Mouse (Mus musculus): ENCODE results near the gene Il18. TPM values are rescaled to one million over a fixed set of nuclear protein-coding genes. Genes with fewer than 3 reads are reported as not detected.

The Il18 gene
- polyA plus RNA-seq, 1 experiment from 2014 or later = 4.7 TPM

GRCm38 (mm10) chr9:50540170-50540569, 14.5 kb upstream of the Il18 start:
- Histone ChIP-seq H3K27ac (ENCODE audit: low read depth, low read length) (no peak overlapping the region), H3K36me3 (ENCODE audit: control insufficient read depth, insufficient read depth, low read length) (no peaks in the 10 kb centered on the region), H3K4me2 (ENCODE audit: low read depth) (no peak overlapping the region), H3K9me3 (ENCODE audit: control insufficient read depth, low read length) (no peaks in the 10 kb centered on the region), H3K9ac (ENCODE audit: low read length) (no peak overlapping the region), H3K27me3 (ENCODE audit: control insufficient read depth, insufficient read depth, low read length) (no peaks in the 10 kb centered on the region), H3K4me1 (ENCODE audit: control insufficient read depth, insufficient read depth, low read length) (no peaks in the 10 kb centered on the region), H3K4me3 (ENCODE audit: low read depth, low read length) (no peak overlapping the region)
- WGBS = 81% methylated on average over 7 of the region's 7 CpGs
- no peak for DNase-seq (ENCODE audit: low spot score)
- no peak for ATAC-seq (ENCODE audit: insufficient read depth, low FRiP score, low TSS enrichment)

- WGBS = 83% methylated on average over 9 of the region's 9 CpGs
- H3K36me3 ChIP-seq (ENCODE audit: control insufficient read depth, insufficient read depth, low read length) = no peaks in the 10 kb centered on the region
These were observed 12.2 kb upstream of the Il18 start for GRCm38 (mm10) chr9:50542401-50542800.

GRCm38 (mm10) chr9:50547859-50548478, 6.7 kb upstream of the Il18 start:
- no peak for DNase-seq (ENCODE audit: low spot score)
- Histone ChIP-seq H3K4me1 (ENCODE audit: control insufficient read depth, insufficient read depth, low read length) (no peaks in the 10 kb centered on the region), H3K4me3 (ENCODE audit: low read depth, low read length) (no peak overlapping the region), H3K4me2 (ENCODE audit: low read depth) (no peak overlapping the region), H3K36me3 (ENCODE audit: control insufficient read depth, insufficient read depth, low read length) (no peaks in the 10 kb centered on the region), H3K27ac (ENCODE audit: low read depth, low read length) (no peak overlapping the region), H3K9ac (ENCODE audit: low read length) (no peak overlapping the region), H3K9me3 (ENCODE audit: control insufficient read depth, low read length) (no peaks in the 10 kb centered on the region), H3K27me3 (ENCODE audit: control insufficient read depth, insufficient read depth, low read length) (no peaks in the 10 kb centered on the region)
- ATAC-seq (ENCODE audit: insufficient read depth, low FRiP score, low TSS enrichment) = no peak
- WGBS = 49% methylated on average over 5 of the region's 5 CpGs

More at GRCm38 (mm10) chr9:50542401-50542800, 12.2 kb upstream of the Il18 start:
- H3K4me2 ChIP-seq (ENCODE audit: low read depth) = no peak overlapping the region
- H3K4me1 ChIP-seq (ENCODE audit: control insufficient read depth, insufficient read depth, low read length) = no peaks in the 10 kb centered on the region
- H3K27me3 ChIP-seq (ENCODE audit: control insufficient read depth, insufficient read depth, low read length) = no peaks in the 10 kb centered on the region
- no peak overlapping the region for H3K4me3 ChIP-seq (ENCODE audit: low read depth, low read length)
- DNase-seq (ENCODE audit: low spot score) (no peak), ATAC-seq (ENCODE audit: insufficient read depth, low FRiP score, low TSS enrichment) (no peak)
- no peak overlapping the region for H3K9ac ChIP-seq (ENCODE audit: low read length)
- no peaks in the 10 kb centered on the region for H3K9me3 ChIP-seq (ENCODE audit: control insufficient read depth, low read length)
- H3K27ac ChIP-seq (ENCODE audit: low read depth, low read length) = no peak overlapping the region

GRCm38 (mm10) chr9:50548936-50549335, 5.7 kb upstream of the Il18 start:
- Histone ChIP-seq H3K36me3 (ENCODE audit: control insufficient read depth, insufficient read depth, low read length) (no peaks in the 10 kb centered on the region), H3K4me1 (ENCODE audit: control insufficient read depth, insufficient read depth, low read length) (no peaks in the 10 kb centered on the region), H3K27me3 (ENCODE audit: control insufficient read depth, insufficient read depth, low read length) (no peaks in the 10 kb centered on the region), H3K4me3 (ENCODE audit: low read depth, low read length) (no peak overlapping the region), H3K4me2 (ENCODE audit: low read depth) (no peak overlapping the region), H3K9me3 (ENCODE audit: control insufficient read depth, low read length) (no peaks in the 10 kb centered on the region), H3K9ac (ENCODE audit: low read length) (no peak overlapping the region), H3K27ac (ENCODE audit: low read depth, low read length) (no peak overlapping the region)
- WGBS = 87% methylated on average over 4 of the region's 4 CpGs
- ATAC-seq (ENCODE audit: insufficient read depth, low FRiP score, low TSS enrichment) = no peak
- DNase-seq (ENCODE audit: low spot score) = no peak

- ATAC-seq (ENCODE audit: insufficient read depth, low FRiP score, low TSS enrichment) (no peak), DNase-seq (ENCODE audit: low spot score) (no peak)
- H3K4me2 ChIP-seq (ENCODE audit: low read depth) = no peak overlapping the region
- H3K4me3 ChIP-seq (ENCODE audit: low read depth, low read length) = no peak overlapping the region
- no peaks in the 10 kb centered on the region for H3K9me3 ChIP-seq (ENCODE audit: control insufficient read depth, low read length)
- H3K9ac ChIP-seq (ENCODE audit: low read length) = no peak overlapping the region
- H3K27me3 ChIP-seq (ENCODE audit: control insufficient read depth, insufficient read depth, low read length) = no peaks in the 10 kb centered on the region
- H3K27ac ChIP-seq (ENCODE audit: low read depth, low read length) = no peak overlapping the region
- 83% methylated on average over 5 of the region's 5 CpGs for WGBS
- H3K4me1 ChIP-seq (ENCODE audit: control insufficient read depth, insufficient read depth, low read length) = no peaks in the 10 kb centered on the region; the same call in 1 of the 2 replicates
- no peaks in the 10 kb centered on the region for H3K36me3 ChIP-seq (ENCODE audit: control insufficient read depth, insufficient read depth, low read length)
These were observed 2.4 kb upstream of the Il18 start for GRCm38 (mm10) chr9:50552206-50552605.

- WGBS = 83% methylated on average over 2 of the region's 2 CpGs
- Histone ChIP-seq H3K27me3 (ENCODE audit: control insufficient read depth, insufficient read depth, low read length) (no peaks in the 10 kb centered on the region), H3K27ac (ENCODE audit: low read depth, low read length) (no peak overlapping the region), H3K9ac (ENCODE audit: low read length) (no peak overlapping the region), H3K4me2 (ENCODE audit: low read depth) (no peak overlapping the region), H3K4me1 (ENCODE audit: control insufficient read depth, insufficient read depth, low read length) (no peaks in the 10 kb centered on the region; the same call in 1 of the 2 replicates), H3K36me3 (ENCODE audit: control insufficient read depth, insufficient read depth, low read length) (no peaks in the 10 kb centered on the region), H3K9me3 (ENCODE audit: control insufficient read depth, low read length) (no peaks in the 10 kb centered on the region), H3K4me3 (ENCODE audit: low read depth, low read length) (no peak overlapping the region)
- DNase-seq (ENCODE audit: low spot score) (no peak), ATAC-seq (ENCODE audit: insufficient read depth, low FRiP score, low TSS enrichment) (no peak)
These were observed 1.1 kb upstream of the Il18 start for GRCm38 (mm10) chr9:50553547-50553946.

- Histone ChIP-seq H3K27me3 (ENCODE audit: control insufficient read depth, insufficient read depth, low read length) (no peaks in the 10 kb centered on the region), H3K9ac (ENCODE audit: low read length) (peak within 1 kb of the TSS; percentile 52), H3K4me2 (ENCODE audit: low read depth) (peak within 1 kb of the TSS; percentile 30), H3K4me3 (ENCODE audit: low read depth, low read length) (no peak within 1 kb of the TSS), H3K27ac (ENCODE audit: low read depth, low read length) (peak within 1 kb of the TSS; percentile 53; the same call in 1 of the 2 replicates), H3K9me3 (ENCODE audit: control insufficient read depth, low read length) (no peaks in the 10 kb centered on the region), H3K4me1 (ENCODE audit: control insufficient read depth, insufficient read depth, low read length) (no peaks in the 10 kb centered on the region; the same call in 1 of the 2 replicates), H3K36me3 (ENCODE audit: control insufficient read depth, insufficient read depth, low read length) (no peaks in the 10 kb centered on the region)
- peak; percentile 20; the same call in 1 of the 2 replicates for ATAC-seq (ENCODE audit: insufficient read depth, low FRiP score, low TSS enrichment)
- 22% methylated on average over 2 of the region's 2 CpGs for WGBS
- DNase-seq (ENCODE audit: low spot score) = no peak
These were observed 443 bp downstream of the Il18 start, which contains the start of gene Bco2 for GRCm38 (mm10) chr9:50555094-50555446. Gene Bco2 (minus strand): TSS chr9:50555181.

GRCm38 (mm10) chr9:50561145-50561917, 6.7 kb downstream of the Il18 start, which contains the start of gene Tex12:
Gene Tex12 (minus strand): TSS chr9:50561325.
- H3K4me2 ChIP-seq (ENCODE audit: low read depth) = no peak within 1 kb of the TSS
- H3K4me3 ChIP-seq (ENCODE audit: low read depth, low read length) = no peak within 1 kb of the TSS
- H3K27me3 ChIP-seq (ENCODE audit: control insufficient read depth, insufficient read depth, low read length) = no peaks in the 10 kb centered on the region
- no peak within 1 kb of the TSS for H3K27ac ChIP-seq (ENCODE audit: low read depth, low read length)
- DNase-seq (ENCODE audit: low spot score) (no peak), ATAC-seq (ENCODE audit: insufficient read depth, low FRiP score, low TSS enrichment) (no peak)
- no peaks in the 10 kb centered on the region for H3K9me3 ChIP-seq (ENCODE audit: control insufficient read depth, low read length)
- H3K9ac ChIP-seq (ENCODE audit: low read length) = no peak within 1 kb of the TSS
- no peaks in the 10 kb centered on the region for H3K36me3 ChIP-seq (ENCODE audit: control insufficient read depth, insufficient read depth, low read length)
- no peaks in the 10 kb centered on the region for H3K4me1 ChIP-seq (ENCODE audit: control insufficient read depth, insufficient read depth, low read length)
- WGBS = 86% methylated on average over 38 of the region's 38 CpGs

- no peak for ATAC-seq (ENCODE audit: insufficient read depth, low FRiP score, low TSS enrichment)
- WGBS = 87% methylated on average over 2 of the region's 2 CpGs
- H3K4me1 ChIP-seq (ENCODE audit: control insufficient read depth, insufficient read depth, low read length) = no peaks in the 10 kb centered on the region
These were observed 7.3 kb downstream of the Il18 start for GRCm38 (mm10) chr9:50561918-50562360.

More at GRCm38 (mm10) chr9:50561918-50562360, 7.3 kb downstream of the Il18 start:
- H3K4me3 ChIP-seq (ENCODE audit: low read depth, low read length) = no peak overlapping the region
- no peak overlapping the region for H3K4me2 ChIP-seq (ENCODE audit: low read depth)
- DNase-seq (ENCODE audit: low spot score) = no peak
- no peaks in the 10 kb centered on the region for H3K36me3 ChIP-seq (ENCODE audit: control insufficient read depth, insufficient read depth, low read length)
- H3K9me3 ChIP-seq (ENCODE audit: control insufficient read depth, low read length) = no peaks in the 10 kb centered on the region
- no peak overlapping the region for H3K27ac ChIP-seq (ENCODE audit: low read depth, low read length)
- no peaks in the 10 kb centered on the region for H3K27me3 ChIP-seq (ENCODE audit: control insufficient read depth, insufficient read depth, low read length)
- H3K9ac ChIP-seq (ENCODE audit: low read length) = no peak overlapping the region
